Mouse (Mus musculus) gastrocnemius, postnatal 10 days (tissue): Measurements from ENCODE around the gene Dcun1d5. TPM values are rescaled to one million over a fixed set of nuclear protein-coding genes. Genes with fewer than 3 reads are reported as not detected.

ENCODE experiments used
- total RNA-seq, 2 experiments: library from RNA; stranded (reverse); gene quantifications; 2 replicates each; pipeline ENCODE4 v1.2.3; 2021

Dcun1d5 gene
- total RNA-seq, 2 experiments from 2014 or later: 65.4 to 69.4 TPM

Other genes with a start within 250 kb of the Dcun1d5 start
- gene Dync2h1, start 74 bp upstream of the Dcun1d5 start, total RNA-seq: 1 to 10 TPM; 3.8 to 4.3 TPM
- gene Mmp13, start 88.0 kb downstream of the Dcun1d5 start, total RNA-seq: 10 to 100 TPM in 1 of 2 experiments, not detected in 1; 47.5 TPM
- not detected for gene Mmp12, start 159.9 kb downstream of the Dcun1d5 start, total RNA-seq
- not detected for gene Mmp1b, start 203.5 kb downstream of the Dcun1d5 start, total RNA-seq